Mouse (Mus musculus) forebrain, postnatal 0 days (tissue): ENCODE measurements around the gene 1700123O20Rik. TPM values are rescaled to one million over a fixed set of nuclear protein-coding genes. Genes with fewer than 3 reads are reported as not detected.
A peak's percentile ranks its signal among the peaks of the same experiment; 100 is the strongest.

Experiments used
- ATAC-seq: fragments of 200-750 bp; cut with Nextera tagmentation; 2 replicates; pipeline ENCODE4 v1.8.0; 2017; ENCODE audit warnings: mild to moderate bottlenecking, moderate library complexity
- DNase-seq: peaks from one replicate; pipeline ENCODE4 v3.0.0-alpha.2; 2015
- H3K27ac ChIP-seq: fragments of 300-500 bp; sonication (generic); 2 replicates; pipeline ENCODE4 v1.5.1; 2014; ENCODE audit warnings: low read depth, mild to moderate bottlenecking, antibody characterized with exemption, low read length, moderate library complexity, mixed read lengths
- H3K27me3 ChIP-seq: fragments of 300-500 bp; sonication (generic); 2 replicates; pipeline ENCODE4 v1.6.1; 2014; ENCODE audit warnings: mild to moderate bottlenecking, low read length, mixed read lengths; ENCODE audit not compliant: insufficient read depth
- H3K36me3 ChIP-seq: fragments of 300-500 bp; sonication (generic); 2 replicates; pipeline ENCODE4 v1.6.1; 2014; ENCODE audit warnings: mild to moderate bottlenecking, moderate library complexity; ENCODE audit not compliant: insufficient read depth
- H3K4me1 ChIP-seq: fragments of 300-500 bp; sonication (generic); 2 replicates; pipeline ENCODE4 v1.6.1; 2014; ENCODE audit warnings: antibody characterized with exemption; ENCODE audit not compliant: insufficient read depth
- H3K4me2 ChIP-seq: fragments of 300-500 bp; sonication (generic); 2 replicates; pipeline ENCODE4 v1.6.1; 2014; ENCODE audit warnings: low read depth, mild to moderate bottlenecking, moderate library complexity
- H3K4me3 ChIP-seq: fragments of 300-500 bp; sonication (generic); 2 replicates; pipeline ENCODE4 v1.5.1; 2014; ENCODE audit warnings: low read depth, low read length, mixed read lengths
- H3K9ac ChIP-seq: fragments of 300-500 bp; sonication (generic); 2 replicates; pipeline ENCODE4 v1.6.1; 2014; ENCODE audit warnings: mild to moderate bottlenecking
- H3K9me3 ChIP-seq: fragments of 300-500 bp; sonication (generic); 2 replicates; pipeline ENCODE4 v1.6.1; 2016; ENCODE audit warnings: low read length
- CTCF ChIP-seq: sonication (generic); IDR thresholded peaks from 2 replicates; pipeline ENCODE4 v1.5.1; 2016; ENCODE audit warnings: antibody characterized with exemption, control low read depth, low read depth
- WGBS: fragments of 180-500 bp; shearing (Covaris S2); extraction: QIAGEN DNeasy Blood & Tissue Kit; methylation state at CpG from one replicate; pipeline ENCODE4 v1.1.7; 2014; 5-methylcytosine and 5-hydroxymethylcytosine counted together
- polyA plus RNA-seq: library from polyadenylated mRNA; unstranded; fragments of >200 nt; fragmentation: Nextera tagmentation; extraction: Ambion mirVana; gene quantifications from 2 replicates; pipeline ENCODE4 v1.2.1, GENCODE M21; 2015
- total RNA-seq: library from RNA; depleted of rRNA; stranded (reverse); fragments of >200 nt; gene quantifications from 2 replicates; pipeline ENCODE4 v1.2.3, GENCODE M21; 2014

1700123O20Rik gene
- total and polyA plus RNA-seq, 2 experiments from 2014 or later: 32.0 to 66.6 TPM

- WGBS: 60% methylated on average over 23 of the region's 23 CpGs
- Histone ChIP-seq H3K36me3 (peaks cover 54% of the 10 kb centered on the region), H3K9me3 (no peaks in the 10 kb centered on the region), H3K9ac (no peak overlapping the region), H3K27ac (no peak overlapping the region), H3K27me3 (no peaks in the 10 kb centered on the region), H3K4me2 (no peak overlapping the region), H3K4me3 (no peak overlapping the region), H3K4me1 (peaks cover 16% of the 10 kb centered on the region)
- peak; percentile 96 for TF ChIP-seq CTCF
- DNase-seq (peak; percentile 95), ATAC-seq (peak; percentile 72)
Observed at GRCm38 (mm10) chr14:54650621-54651454, 35.2 kb upstream of the 1700123O20Rik start.

- WGBS: 74% methylated on average over 4 of the region's 4 CpGs
- DNase-seq: no peak
- H3K4me2 ChIP-seq: peak overlapping the region; percentile 67; the same call in 1 of the 2 replicates
- ATAC-seq: no peak
- peaks cover 16% of the 10 kb centered on the region for H3K4me1 ChIP-seq
- TF ChIP-seq CTCF: no peak
- no peaks in the 10 kb centered on the region for H3K27me3 ChIP-seq
- H3K9ac ChIP-seq: no peak overlapping the region
- H3K36me3 ChIP-seq: peaks cover 53% of the 10 kb centered on the region
- no peaks in the 10 kb centered on the region for H3K9me3 ChIP-seq
- H3K27ac ChIP-seq: no peak overlapping the region
- no peak overlapping the region for H3K4me3 ChIP-seq
Observed at GRCm38 (mm10) chr14:54651556-54651955, 34.5 kb upstream of the 1700123O20Rik start.

GRCm38 (mm10) chr14:54652787-54653186, 33.2 kb upstream of the 1700123O20Rik start:
- Histone ChIP-seq H3K27me3 (no peaks in the 10 kb centered on the region), H3K9ac (peak overlapping the region; percentile 85), H3K9me3 (no peaks in the 10 kb centered on the region), H3K4me2 (peak overlapping the region; percentile 67), H3K36me3 (peaks cover 50% of the 10 kb centered on the region), H3K4me3 (peak overlapping the region; percentile 87), H3K4me1 (peaks cover 16% of the 10 kb centered on the region), H3K27ac (peak overlapping the region; percentile 93)
- no peak for TF ChIP-seq CTCF
- peak; percentile 19 for DNase-seq
- WGBS: 3% methylated on average over 7 of the region's 7 CpGs
- peak; percentile 23; the same call in 1 of the 2 replicates for ATAC-seq

- 0% methylated on average over 12 of the region's 12 CpGs for WGBS
- DNase-seq: peak; percentile 89
- H3K4me1 ChIP-seq: peaks cover 16% of the 10 kb centered on the region
- peak overlapping the region; percentile 67 for H3K4me2 ChIP-seq
- peak; percentile 10; the same call in 1 of the 2 replicates for TF ChIP-seq CTCF
- H3K9me3 ChIP-seq: no peaks in the 10 kb centered on the region
- H3K36me3 ChIP-seq: peaks cover 50% of the 10 kb centered on the region
- peak overlapping the region; percentile 87 for H3K4me3 ChIP-seq
- H3K27me3 ChIP-seq: no peaks in the 10 kb centered on the region
- H3K9ac ChIP-seq: peak overlapping the region; percentile 85
- peak overlapping the region; percentile 93 for H3K27ac ChIP-seq
- ATAC-seq: peak; percentile 92
Observed at GRCm38 (mm10) chr14:54653496-54653895, 32.5 kb upstream of the 1700123O20Rik start.

- peaks cover 82% of the 10 kb centered on the region for H3K36me3 ChIP-seq
- no peak overlapping the region for H3K27ac ChIP-seq
- DNase-seq (no peak), ATAC-seq (no peak)
- no peak overlapping the region for H3K4me2 ChIP-seq
- no peaks in the 10 kb centered on the region for H3K27me3 ChIP-seq
- H3K9me3 ChIP-seq: no peaks in the 10 kb centered on the region
- H3K9ac ChIP-seq: no peak overlapping the region
- 89% methylated on average over 2 of the region's 2 CpGs for WGBS
- no peak for TF ChIP-seq CTCF
- no peaks in the 10 kb centered on the region for H3K4me1 ChIP-seq
- H3K4me3 ChIP-seq: no peak overlapping the region
Observed at GRCm38 (mm10) chr14:54660009-54660408, 26.0 kb upstream of the 1700123O20Rik start.

GRCm38 (mm10) chr14:54664477-54665222, 21.4 kb upstream of the 1700123O20Rik start:
- Histone ChIP-seq H3K36me3 (peaks cover 83% of the 10 kb centered on the region), H3K9ac (no peak overlapping the region), H3K27me3 (no peaks in the 10 kb centered on the region), H3K4me3 (no peak overlapping the region), H3K27ac (no peak overlapping the region), H3K9me3 (no peaks in the 10 kb centered on the region), H3K4me1 (no peaks in the 10 kb centered on the region), H3K4me2 (no peak overlapping the region)
- no peak for TF ChIP-seq CTCF
- DNase-seq (no peak), ATAC-seq (no peak)
- 95% methylated on average over 10 of the region's 10 CpGs for WGBS

- no peak overlapping the region for H3K4me2 ChIP-seq
- H3K9ac ChIP-seq: no peak overlapping the region
- H3K4me3 ChIP-seq: no peak overlapping the region
- H3K4me1 ChIP-seq: no peaks in the 10 kb centered on the region
- peaks cover 59% of the 10 kb centered on the region for H3K36me3 ChIP-seq
- TF ChIP-seq CTCF: peak; percentile 57
- H3K27me3 ChIP-seq: no peaks in the 10 kb centered on the region
- H3K9me3 ChIP-seq: no peaks in the 10 kb centered on the region
- DNase-seq (peak; percentile 18), ATAC-seq (no peak)
- no peak overlapping the region for H3K27ac ChIP-seq
- whole genome bisulfite sequencing: 77% methylated on average over 4 of the region's 4 CpGs
Observed at GRCm38 (mm10) chr14:54669381-54669780, 16.6 kb upstream of the 1700123O20Rik start.
